Mouse (Mus musculus) midbrain, postnatal 0 days (tissue): ENCODE measurements around the gene Rab7. TPM values are rescaled to one million over a fixed set of nuclear protein-coding genes. Genes with fewer than 3 reads are reported as not detected.

Experiments used
- ATAC-seq: fragments of 200-750 bp; cut with Nextera tagmentation; 2 replicates; pipeline ENCODE4 v1.8.0; 2017; ENCODE audit warnings: moderate number of reproducible peaks, mild to moderate bottlenecking, moderate TSS enrichment, moderate library complexity; ENCODE audit not compliant: low FRiP score
- DNase-seq: peaks from one replicate; pipeline ENCODE4 v3.0.0-alpha.2; 2015; ENCODE audit warnings: low spot score
- H3K27ac ChIP-seq: fragments of 300-500 bp; sonication (generic); 2 replicates; pipeline ENCODE4 v1.5.1; 2014; ENCODE audit warnings: low read depth, mild to moderate bottlenecking, low read length, mixed read lengths
- H3K27me3 ChIP-seq: fragments of 300-500 bp; sonication (generic); 2 replicates; pipeline ENCODE4 v1.6.1; 2014; ENCODE audit warnings: low read length, control low read depth, mixed read lengths; ENCODE audit not compliant: insufficient read depth
- H3K36me3 ChIP-seq: fragments of 300-500 bp; sonication (generic); 2 replicates; pipeline ENCODE4 v1.6.1; 2014; ENCODE audit warnings: low read length, control low read depth, mixed read lengths; ENCODE audit not compliant: insufficient read depth
- H3K4me1 ChIP-seq: fragments of 300-500 bp; sonication (generic); 2 replicates; pipeline ENCODE4 v1.6.1; 2014; ENCODE audit warnings: mild to moderate bottlenecking, control low read depth, antibody characterized with exemption, low read length, mixed read lengths; ENCODE audit not compliant: insufficient read depth
- H3K4me2 ChIP-seq: fragments of 300-500 bp; sonication (generic); 2 replicates; pipeline ENCODE4 v1.6.1; 2014; ENCODE audit warnings: low read depth, mild to moderate bottlenecking, low read length, mixed read lengths; ENCODE audit not compliant: poor library complexity, severe bottlenecking
- H3K4me3 ChIP-seq: fragments of 300-500 bp; sonication (generic); 2 replicates; pipeline ENCODE4 v1.5.1; 2014; ENCODE audit warnings: low read depth, mild to moderate bottlenecking, low read length, moderate library complexity
- H3K9ac ChIP-seq: fragments of 300-500 bp; sonication (generic); replicated peaks from 2 replicates; pipeline ENCODE4 v1.6.1; 2014; ENCODE audit warnings: mild to moderate bottlenecking, low read length, moderate library complexity, mixed read lengths; ENCODE audit not compliant: poor library complexity, severe bottlenecking
- H3K9me3 ChIP-seq: fragments of 300-500 bp; sonication (generic); 2 replicates; pipeline ENCODE4 v1.6.1; 2016; ENCODE audit warnings: low read length, control low read depth
- CTCF ChIP-seq: IDR thresholded peaks from 2 replicates; pipeline ENCODE4 v1.5.1; 2016; ENCODE audit warnings: antibody characterized with exemption, mild to moderate bottlenecking
- WGBS: fragments of 180-500 bp; shearing (Covaris S2); extraction: QIAGEN DNeasy Blood & Tissue Kit; methylation state at CpG from one replicate; pipeline ENCODE4 v1.1.7; 2014; 5-methylcytosine and 5-hydroxymethylcytosine counted together
- polyA plus RNA-seq: library from polyadenylated mRNA; unstranded; fragments of >200 nt; fragmentation: Nextera tagmentation; extraction: Ambion mirVana; gene quantifications from 2 replicates; pipeline ENCODE4 v1.2.1, GENCODE M21; 2015
- total RNA-seq: library from RNA; depleted of rRNA; stranded (reverse); fragments of >200 nt; gene quantifications from 2 replicates; pipeline ENCODE4 v1.2.3, GENCODE M21; 2014

Rab7 gene
- total and polyA plus RNA-seq, 2 experiments from 2014 or later: 87.5 to 356 TPM

- no peak for TF ChIP-seq CTCF
- Histone ChIP-seq H3K9ac (no peak overlapping the region), H3K4me2 (no peak overlapping the region), H3K9me3 (no peaks in the 10 kb centered on the region), H3K27me3 (peaks cover 9% of the 10 kb centered on the region; the same call in 1 of the 2 replicates), H3K27ac (no peak overlapping the region), H3K36me3 (no peaks in the 10 kb centered on the region), H3K4me1 (peaks cover under 1% of the 10 kb centered on the region; the same call in 1 of the 2 replicates), H3K4me3 (no peak overlapping the region)
- ATAC-seq (no peak), DNase-seq (no peak)
- WGBS: 74% methylated on average over 6 of the region's 6 CpGs
Observed at GRCm38 (mm10) chr6:88049008-88049407, 3.9 kb upstream of the Rab7 start.

GRCm38 (mm10) chr6:88047853-88048252 is 2.8 kb upstream of the Rab7 start:
- Histone ChIP-seq H3K4me3 (no peak overlapping the region), H3K27me3 (peaks cover 5% of the 10 kb centered on the region; the same call in 1 of the 2 replicates), H3K36me3 (no peaks in the 10 kb centered on the region), H3K9me3 (no peaks in the 10 kb centered on the region), H3K4me1 (peaks cover 5% of the 10 kb centered on the region), H3K27ac (no peak overlapping the region), H3K9ac (no peak overlapping the region), H3K4me2 (no peak overlapping the region)
- ATAC-seq (no peak), DNase-seq (no peak)
- no peak for TF ChIP-seq CTCF
- WGBS: 78% methylated on average over 5 of the region's 5 CpGs

DNA sequence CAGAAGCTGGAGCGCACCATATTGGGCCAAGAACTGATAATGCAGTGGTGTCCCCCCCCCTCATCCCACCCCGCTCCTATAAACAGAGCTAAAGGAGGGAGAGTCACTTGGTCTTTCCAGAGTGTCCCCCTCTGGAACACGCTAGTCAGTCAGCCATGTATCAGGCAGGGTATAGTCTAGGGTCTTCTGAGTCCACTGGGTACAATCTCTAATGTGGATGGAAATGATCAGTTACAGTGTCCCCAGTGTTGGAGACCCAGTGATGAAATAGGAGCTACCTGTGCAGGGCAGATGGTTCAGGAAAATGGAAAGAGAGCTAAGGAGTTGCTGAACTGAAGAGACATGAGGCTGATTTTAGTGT is 316 bp upstream of the Rab7 start:
- Histone ChIP-seq H3K27me3 (no peaks in the 10 kb centered on the region; the same call in 1 of the 2 replicates), H3K36me3 (no peaks in the 10 kb centered on the region), H3K4me2 (no peak overlapping the region), H3K4me3 (peak overlapping the region; percentile 97; the same call in 1 of the 2 replicates), H3K27ac (no peak overlapping the region), H3K9ac (no peak overlapping the region), H3K9me3 (no peaks in the 10 kb centered on the region), H3K4me1 (peaks cover 7% of the 10 kb centered on the region)
- WGBS: 28% methylated on average over 3 of the region's 3 CpGs
- DNase-seq (no peak), ATAC-seq (no peak)
- TF ChIP-seq CTCF: no peak

- peak overlapping the region; percentile 85 for H3K27ac ChIP-seq
- H3K27me3 ChIP-seq: no peaks in the 10 kb centered on the region
- peak overlapping the region; percentile 81 for H3K4me2 ChIP-seq
- H3K4me1 ChIP-seq: peaks cover 7% of the 10 kb centered on the region
- no peak for TF ChIP-seq CTCF
- peak overlapping the region; percentile 97 for H3K4me3 ChIP-seq
- no peak for ATAC-seq
- WGBS: 5% methylated on average over 3 of the region's 3 CpGs
- H3K9me3 ChIP-seq: no peaks in the 10 kb centered on the region
- no peaks in the 10 kb centered on the region for H3K36me3 ChIP-seq
- peak overlapping the region; percentile 95 for H3K9ac ChIP-seq
- no peak for DNase-seq
Observed at GRCm38 (mm10) chr6:88044234-88044576, 865 bp downstream of the Rab7 start.

- ATAC-seq: no peak
Observed at GRCm38 (mm10) chr6:88042336-88042735, 2.7 kb downstream of the Rab7 start.

GRCm38 (mm10) chr6:88041221-88041620 is 3.8 kb downstream of the Rab7 start:
- DNase-seq: no peak
- H3K4me1 ChIP-seq: peaks cover 7% of the 10 kb centered on the region
- no peak overlapping the region for H3K4me3 ChIP-seq
- TF ChIP-seq CTCF: no peak
- H3K36me3 ChIP-seq: no peaks in the 10 kb centered on the region
- no peak overlapping the region for H3K9ac ChIP-seq
- H3K4me2 ChIP-seq: no peak overlapping the region
- 64% methylated on average over 4 of the region's 4 CpGs for WGBS
- no peaks in the 10 kb centered on the region for H3K9me3 ChIP-seq
- H3K27ac ChIP-seq: no peak overlapping the region
- ATAC-seq: no peak
- H3K27me3 ChIP-seq: no peaks in the 10 kb centered on the region

More at GRCm38 (mm10) chr6:88042336-88042735, 2.7 kb downstream of the Rab7 start:
- 86% methylated on average over 3 of the region's 3 CpGs for WGBS
- no peak for DNase-seq
- no peak for TF ChIP-seq CTCF
- no peaks in the 10 kb centered on the region for H3K27me3 ChIP-seq
- H3K4me2 ChIP-seq: no peak overlapping the region
- H3K4me1 ChIP-seq: peaks cover 7% of the 10 kb centered on the region
- H3K9me3 ChIP-seq: no peaks in the 10 kb centered on the region
- H3K36me3 ChIP-seq: no peaks in the 10 kb centered on the region
- no peak overlapping the region for H3K27ac ChIP-seq
- H3K4me3 ChIP-seq: no peak overlapping the region
- H3K9ac ChIP-seq: no peak overlapping the region
